Mouse (Mus musculus) liver, postnatal 0 days (tissue): ENCODE results near the gene Cast. TPM values are rescaled to one million over a fixed set of nuclear protein-coding genes. Genes with fewer than 3 reads are reported as not detected.

Experiments used
- ATAC-seq: fragments of 200-750 bp; cut with Nextera tagmentation; 2 replicates; pipeline ENCODE4 v1.8.0; 2017; ENCODE audit warnings: mild to moderate bottlenecking, moderate library complexity
- DNase-seq: peaks from one replicate; pipeline ENCODE4 v3.0.0-alpha.2; 2016
- H3K27ac ChIP-seq: fragments of 300-500 bp; sonication (generic); 2 replicates; pipeline ENCODE4 v1.5.1; 2014; ENCODE audit warnings: antibody characterized with exemption, moderate library complexity, mild to moderate bottlenecking, low read depth
- H3K27me3 ChIP-seq: fragments of 300-500 bp; sonication (generic); 2 replicates; pipeline ENCODE4 v1.6.1; 2014; ENCODE audit warnings: low read length, control low read depth, mixed read lengths; ENCODE audit not compliant: insufficient read depth
- H3K36me3 ChIP-seq: fragments of 300-500 bp; sonication (generic); replicated peaks from 2 replicates; pipeline ENCODE4 v1.6.1; 2014; ENCODE audit warnings: mild to moderate bottlenecking, control low read depth, low read length, moderate library complexity, mixed read lengths; ENCODE audit not compliant: insufficient read depth
- H3K4me1 ChIP-seq: fragments of 300-500 bp; sonication (generic); 2 replicates; pipeline ENCODE4 v1.6.1; 2014; ENCODE audit warnings: antibody characterized with exemption, mild to moderate bottlenecking, control low read depth; ENCODE audit not compliant: insufficient read depth
- H3K4me2 ChIP-seq: fragments of 300-500 bp; sonication (generic); 2 replicates; pipeline ENCODE4 v1.6.1; 2014; ENCODE audit warnings: low read depth, mild to moderate bottlenecking, low read length, moderate library complexity, mixed read lengths
- H3K4me3 ChIP-seq: fragments of 300-500 bp; sonication (generic); 2 replicates; pipeline ENCODE4 v1.5.1; 2014; ENCODE audit warnings: low read depth, low read length
- H3K9ac ChIP-seq: fragments of 300-500 bp; sonication (generic); replicated peaks from 2 replicates; pipeline ENCODE4 v1.6.1; 2014; ENCODE audit warnings: mild to moderate bottlenecking, moderate library complexity
- H3K9me3 ChIP-seq: fragments of 300-500 bp; sonication (generic); 2 replicates; pipeline ENCODE4 v1.6.1; 2016; ENCODE audit warnings: mild to moderate bottlenecking, control low read depth, low read length, mixed read lengths
- CTCF ChIP-seq: sonication (generic); IDR thresholded peaks from 2 replicates; pipeline ENCODE4 v1.5.1; 2016; ENCODE audit warnings: antibody characterized with exemption, low read depth
- EP300 ChIP-seq: IDR thresholded peaks from 2 replicates; pipeline ENCODE4 v1.6.1; 2016; ENCODE audit warnings: antibody characterized with exemption, low read depth, mild to moderate bottlenecking
- WGBS: fragments of 180-500 bp; shearing (Covaris S2); extraction: QIAGEN DNeasy Blood & Tissue Kit; methylation state at CpG from one replicate; pipeline ENCODE4 v1.1.7; 2014; ENCODE audit not compliant: insufficient replicate concordance; 5-methylcytosine and 5-hydroxymethylcytosine counted together
- polyA plus RNA-seq: library from polyadenylated mRNA; unstranded; fragments of >200 nt; fragmentation: Nextera tagmentation; extraction: Ambion mirVana; gene quantifications from 2 replicates; pipeline ENCODE4 v1.2.1, GENCODE M21; 2015

Gene Cast
- polyA plus RNA-seq, 1 experiment from 2014 or later: 24.5 TPM

- Histone ChIP-seq H3K4me2 (peak overlapping the region; percentile 54; the same call in 1 of the 2 replicates), H3K9ac (no peak overlapping the region), H3K4me1 (peaks cover 14% of the 10 kb centered on the region), H3K27ac (peak overlapping the region; percentile 55; the same call in 1 of the 2 replicates), H3K4me3 (no peak overlapping the region), H3K36me3 (peaks cover 68% of the 10 kb centered on the region), H3K9me3 (no peaks in the 10 kb centered on the region), H3K27me3 (no peaks in the 10 kb centered on the region)
- no peak for TF ChIP-seq EP300
- 66% methylated on average over 2 of the region's 2 CpGs for WGBS
- ATAC-seq (peak; percentile 33; the same call in 1 of the 2 replicates), DNase-seq (no peak)
Measured at GRCm38 (mm10) chr13:74736396-74736795, 72.2 kb downstream of the Cast start.

GRCm38 (mm10) chr13:74735834-74736233 is 72.8 kb downstream of the Cast start:
- H3K4me2 ChIP-seq: peak overlapping the region; percentile 54
- ATAC-seq (peak; percentile 97), DNase-seq (peak; percentile 27)
- no peaks in the 10 kb centered on the region for H3K9me3 ChIP-seq
- peak overlapping the region; percentile 55; the same call in 1 of the 2 replicates for H3K27ac ChIP-seq
- no peak overlapping the region for H3K9ac ChIP-seq
- H3K4me3 ChIP-seq: no peak overlapping the region
- 55% methylated on average over 5 of the region's 5 CpGs for WGBS
- no peaks in the 10 kb centered on the region for H3K27me3 ChIP-seq
- H3K36me3 ChIP-seq: peaks cover 65% of the 10 kb centered on the region
- H3K4me1 ChIP-seq: peaks cover 14% of the 10 kb centered on the region
- TF ChIP-seq CTCF (no peak), EP300 (peak; percentile 71)

- no peak overlapping the region for H3K9ac ChIP-seq
- no peaks in the 10 kb centered on the region for H3K27me3 ChIP-seq
- TF ChIP-seq EP300 (0 out of 2 replicates have a peak, but pooled peaks have one; percentile 8), CTCF (no peak)
- H3K4me2 ChIP-seq: no peak overlapping the region; the same call in 1 of the 2 replicates
- ATAC-seq (peak; percentile 25; the same call in 1 of the 2 replicates), DNase-seq (no peak)
- H3K9me3 ChIP-seq: no peaks in the 10 kb centered on the region
- H3K27ac ChIP-seq: no peak overlapping the region
- no peak overlapping the region for H3K4me3 ChIP-seq
- 73% methylated on average over 4 of the region's 4 CpGs for WGBS
- H3K4me1 ChIP-seq: peaks cover 14% of the 10 kb centered on the region
- H3K36me3 ChIP-seq: peaks cover 65% of the 10 kb centered on the region
Measured at GRCm38 (mm10) chr13:74733726-74734125, 74.9 kb downstream of the Cast start.

GRCm38 (mm10) chr13:74719002-74719401 is 89.6 kb downstream of the Cast start:
- ATAC-seq: no peak
- no peak overlapping the region for H3K27ac ChIP-seq
- H3K4me2 ChIP-seq: no peak overlapping the region
- H3K9ac ChIP-seq: no peak overlapping the region
- 71% methylated on average over 2 of the region's 2 CpGs for WGBS
- no peaks in the 10 kb centered on the region for H3K9me3 ChIP-seq
- H3K27me3 ChIP-seq: no peaks in the 10 kb centered on the region
- no peaks in the 10 kb centered on the region for H3K4me1 ChIP-seq
- no peak overlapping the region for H3K4me3 ChIP-seq
- TF ChIP-seq CTCF: no peak
- TF ChIP-seq EP300: no peak
- peaks cover 11% of the 10 kb centered on the region for H3K36me3 ChIP-seq
- no peak for DNase-seq

GRCm38 (mm10) chr13:74696225-74696624 is 112.4 kb downstream of the Cast start:
- no peaks in the 10 kb centered on the region for H3K27me3 ChIP-seq
- no peak for ATAC-seq
- H3K4me1 ChIP-seq: no peaks in the 10 kb centered on the region
- 69% methylated on average over 3 of the region's 3 CpGs for WGBS
- no peak overlapping the region for H3K27ac ChIP-seq
- H3K36me3 ChIP-seq: peaks cover 48% of the 10 kb centered on the region
- H3K4me2 ChIP-seq: no peak overlapping the region
- no peak for DNase-seq
- H3K9me3 ChIP-seq: no peaks in the 10 kb centered on the region
- no peak overlapping the region for H3K9ac ChIP-seq
- H3K4me3 ChIP-seq: no peak overlapping the region
- no peak for TF ChIP-seq EP300
- no peak for TF ChIP-seq CTCF

GRCm38 (mm10) chr13:74695497-74696193 is 113.0 kb downstream of the Cast start:
- DNase-seq: no peak
- Histone ChIP-seq H3K27ac (no peak overlapping the region), H3K9me3 (no peaks in the 10 kb centered on the region), H3K4me3 (no peak overlapping the region), H3K4me2 (no peak overlapping the region), H3K9ac (no peak overlapping the region), H3K4me1 (no peaks in the 10 kb centered on the region), H3K27me3 (no peaks in the 10 kb centered on the region), H3K36me3 (peaks cover 50% of the 10 kb centered on the region)
- WGBS: 84% methylated on average over 5 of the region's 5 CpGs
- TF ChIP-seq CTCF (no peak), EP300 (no peak)
- ATAC-seq: no peak

Other genes starting within 250 kb of the Cast start
- gene Erap1, start 169.2 kb downstream of the Cast start, polyA plus RNA-seq: 28.5 and 34.2 TPM in 2 replicates